Mouse (Mus musculus) gastrocnemius, adult 2 months (tissue): ENCODE results near the gene Fam241b. TPM values are rescaled to one million over a fixed set of nuclear protein-coding genes. Genes with fewer than 3 reads are reported as not detected.

Experiments
- DNase-seq: peaks from one replicate; pipeline ENCODE4 v3.0.0; 2022
- H3K27ac ChIP-seq: fragments of 200-600 bp; 2 replicates; pipeline ENCODE4 v1.8.1; 2022; ENCODE audit warnings: mild to moderate bottlenecking
- H3K4me3 ChIP-seq: fragments of 200-600 bp; 2 replicates; pipeline ENCODE4 v1.8.1; 2022; ENCODE audit warnings: mild to moderate bottlenecking, moderate library complexity
- CTCF ChIP-seq: fragments of 200-600 bp; IDR thresholded peaks from 2 replicates; pipeline ENCODE4 v1.8.1; 2022; ENCODE audit warnings: antibody characterized with exemption, mild to moderate bottlenecking, moderate library complexity
- intact Hi-C: fragments of 180-260 bp; cut with DNase I; formaldehyde crosslinking; loops from one replicate; pipeline ENCODE4 v1.15.1; 2025
- total RNA-seq, 2 experiments: library from RNA; stranded (reverse); gene quantifications; 2 replicates each; pipeline ENCODE4 v1.2.3; 2021

Fam241b gene
- total RNA-seq, 2 experiments from 2014 or later, result 0.99 to 1.2 TPM

- no peak overlapping the region for H3K27ac ChIP-seq
- H3K4me3 ChIP-seq, result no peak overlapping the region
- no peak for TF ChIP-seq CTCF
- intact Hi-C loops, result no loop called here
- no peak for DNase-seq
Observed at GRCm38 (mm10) chr10:62172841-62173553, 29.3 kb upstream of the Fam241b start.

DNA sequence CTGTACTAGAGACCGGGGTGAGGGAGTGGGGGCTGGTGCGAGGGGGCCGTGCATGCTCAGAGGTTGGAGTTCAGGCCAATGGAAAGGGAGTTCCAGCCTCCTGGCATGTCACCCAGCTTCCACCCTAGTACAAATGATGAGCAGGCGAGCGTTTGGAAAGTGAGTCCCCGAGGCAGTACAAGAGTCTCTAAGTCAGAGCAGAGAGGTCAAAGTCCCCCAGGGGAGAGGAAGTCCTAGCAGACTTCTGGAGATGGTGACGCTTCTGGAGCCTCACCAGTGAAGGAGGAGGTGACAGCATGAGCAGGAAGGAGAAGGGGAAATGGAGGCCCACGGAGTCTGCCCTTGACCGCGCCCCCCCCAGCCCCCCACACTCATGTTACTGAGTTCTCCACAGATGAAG, 18.7 kb upstream of the Fam241b start:
- intact Hi-C loops, result no loop called here
- Histone ChIP-seq H3K4me3 (no peak overlapping the region), H3K27ac (no peak overlapping the region)
- DNase-seq, result no peak
- TF ChIP-seq CTCF, result no peak

GRCm38 (mm10) chr10:62149929-62150328, 6.2 kb upstream of the Fam241b start:
- intact Hi-C loops, result no loop called here
- no peak for DNase-seq
- H3K27ac ChIP-seq, result no peak overlapping the region
- H3K4me3 ChIP-seq, result no peak overlapping the region
- no peak for TF ChIP-seq CTCF

DNA sequence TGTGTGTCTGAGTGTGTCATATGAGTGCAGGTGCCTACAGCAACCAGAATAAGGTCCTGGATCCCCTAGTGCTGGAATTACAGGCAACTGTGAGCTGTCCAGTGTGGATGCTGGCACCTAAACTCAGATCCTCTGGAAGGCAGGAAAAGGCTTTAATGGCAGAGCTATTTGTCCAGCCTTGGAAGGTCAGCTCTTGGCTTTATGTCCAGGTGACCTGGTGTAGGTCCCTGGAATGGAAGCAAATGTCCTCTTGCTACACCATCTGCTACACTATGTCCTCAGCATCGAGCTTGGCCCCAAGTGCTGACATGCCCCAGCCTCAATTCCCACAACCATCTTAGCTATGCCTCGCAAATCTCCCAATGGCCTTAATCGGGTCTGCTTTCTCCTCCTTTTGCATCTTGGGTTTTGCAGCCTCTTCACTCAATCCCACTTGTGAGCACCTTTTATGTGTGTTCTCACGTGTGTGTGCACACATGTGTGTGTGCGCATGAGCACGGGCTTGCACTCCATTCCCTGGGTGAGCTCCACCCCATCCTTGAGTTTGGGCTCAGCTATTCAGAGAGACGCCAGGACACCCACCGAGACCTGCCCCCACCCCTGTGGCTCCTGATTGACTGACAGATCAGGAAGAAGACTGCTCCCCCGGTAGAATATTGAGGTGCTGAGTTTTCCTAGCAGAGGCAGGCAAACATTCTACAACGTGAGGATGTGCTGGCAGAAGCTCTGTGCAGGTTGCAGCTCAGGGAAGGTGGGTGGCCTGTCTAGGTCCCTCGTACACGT, 3.9 kb upstream of the Fam241b start:
- intact Hi-C loops, result no loop called here
- no peak for DNase-seq
- Histone ChIP-seq H3K4me3 (no peak overlapping the region), H3K27ac (no peak overlapping the region)
- no peak for TF ChIP-seq CTCF

GRCm38 (mm10) chr10:62145957-62146356, 2.2 kb upstream of the Fam241b start:
- Histone ChIP-seq H3K27ac (no peak overlapping the region), H3K4me3 (no peak overlapping the region)
- TF ChIP-seq CTCF, result no peak
- intact Hi-C loops, result no loop called here
- no peak for DNase-seq

GRCm38 (mm10) chr10:62138040-62138439, 5.7 kb downstream of the Fam241b start:
- intact Hi-C loops, result no loop called here
- Histone ChIP-seq H3K4me3 (no peak overlapping the region), H3K27ac (no peak overlapping the region)
- TF ChIP-seq CTCF, result no peak
- no peak for DNase-seq

DNA sequence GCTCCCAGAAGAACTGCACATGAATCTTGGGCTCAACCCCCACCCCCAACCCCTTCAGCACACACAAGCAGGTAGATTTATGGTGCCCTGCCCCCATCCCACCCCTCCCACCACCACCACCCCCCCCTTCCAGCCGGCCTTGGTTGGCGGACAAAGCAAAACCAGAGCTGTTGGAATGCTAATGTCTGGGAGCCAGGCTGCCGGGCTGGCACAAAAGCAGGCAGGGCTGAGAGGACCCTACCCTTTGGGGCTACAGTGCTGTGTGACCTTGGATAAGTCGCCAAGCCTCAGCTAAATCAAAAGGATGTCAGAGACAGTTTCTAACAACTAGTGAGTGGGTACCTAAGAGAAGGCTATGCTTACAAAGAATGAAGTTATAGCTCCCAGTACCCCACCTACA, 6.6 kb downstream of the Fam241b start:
- Histone ChIP-seq H3K4me3 (no peak overlapping the region), H3K27ac (no peak overlapping the region)
- TF ChIP-seq CTCF, result no peak
- no peak for DNase-seq
- intact Hi-C loops, result no loop called here

- H3K27ac ChIP-seq, result no peak overlapping the region
- no peak for DNase-seq
- intact Hi-C loops, result no loop called here
- TF ChIP-seq CTCF, result no peak
- H3K4me3 ChIP-seq, result no peak overlapping the region
Observed at GRCm38 (mm10) chr10:62135696-62136470, 7.8 kb downstream of the Fam241b start.

DNA sequence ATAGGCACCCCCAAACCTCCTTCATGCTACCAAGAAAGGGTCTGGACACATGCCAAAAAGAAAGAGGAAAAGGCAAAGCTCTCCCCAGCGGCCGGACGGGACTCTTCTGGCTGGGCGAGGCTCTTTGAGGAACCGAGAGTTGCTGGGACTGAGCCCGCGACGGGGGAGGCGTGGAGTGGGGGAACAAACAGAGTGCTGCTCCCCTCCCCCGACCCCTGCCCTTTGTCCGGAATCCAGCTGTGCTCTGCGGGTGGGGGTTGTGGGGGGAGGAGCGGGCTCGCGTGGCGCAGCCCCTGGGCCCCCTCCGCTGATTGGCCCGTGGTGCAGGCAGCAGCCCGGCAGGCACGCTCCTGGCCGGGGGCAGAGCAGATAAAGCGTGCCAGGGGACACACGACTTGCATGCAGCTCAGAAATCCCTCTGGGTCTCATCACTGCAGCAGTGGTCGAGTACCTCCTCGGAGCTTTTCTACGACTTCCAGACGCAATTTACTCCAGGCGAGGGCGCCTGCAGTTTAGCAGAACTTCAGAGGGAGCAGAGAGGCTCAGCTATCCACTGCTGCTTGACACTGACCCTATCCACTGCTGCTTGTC, 10.9 kb downstream of the Fam241b start, which contains the start of gene Neurog3:
Gene Neurog3 (plus strand): TSS at position 400 of the 591 bp plus-strand sequence.
- intact Hi-C loops, result no loop called here
- peak within 1 kb of the TSS; percentile 19; the same call in 1 of the 2 replicates for H3K4me3 ChIP-seq

DNA sequence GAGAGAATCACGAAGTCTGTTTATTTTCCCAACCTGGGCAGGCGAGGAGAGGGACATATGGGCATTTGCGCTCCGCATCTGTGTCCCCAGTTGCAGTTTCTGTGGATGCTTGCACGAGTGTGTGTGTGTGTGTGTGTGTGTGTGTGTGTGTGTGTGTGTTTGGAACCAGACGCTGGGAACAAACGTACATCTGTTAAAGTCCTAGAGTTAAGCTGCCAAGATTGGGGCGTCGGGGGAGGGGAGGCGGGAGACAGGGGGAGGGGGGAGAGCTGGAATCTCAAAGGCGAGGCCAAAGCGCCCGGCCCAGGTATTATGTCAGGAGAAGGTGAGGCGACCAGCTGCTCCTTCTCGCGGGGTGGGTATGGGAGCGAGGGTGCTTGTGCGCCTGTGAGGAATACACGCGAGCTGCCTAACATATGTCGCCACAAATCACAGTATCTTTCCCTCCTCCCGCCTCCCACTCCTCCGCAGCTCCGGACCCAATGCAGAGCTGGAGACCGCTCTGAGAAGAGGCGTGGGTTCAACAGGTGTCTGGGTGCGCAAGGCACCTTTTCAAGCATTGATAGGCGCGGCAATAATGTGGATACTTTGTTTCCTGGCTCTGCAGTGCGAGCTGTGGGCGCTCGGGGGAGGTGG, 15.3 kb downstream of the Fam241b start:
- no peak for TF ChIP-seq CTCF
- Histone ChIP-seq H3K27ac (no peak overlapping the region), H3K4me3 (peak overlapping the region; percentile 53; the same call in 1 of the 2 replicates)
- no peak for DNase-seq
- intact Hi-C loops, result no loop called here

More for the DNA sequence above, 10.9 kb downstream of the Fam241b start, which contains the start of gene Neurog3:
- TF ChIP-seq CTCF, result no peak
- DNase-seq, result peak; percentile 22
- no peak within 1 kb of the TSS for H3K27ac ChIP-seq

- Histone ChIP-seq H3K4me3 (peak overlapping the region; percentile 53), H3K27ac (no peak overlapping the region; the same call in 1 of the 2 replicates)
- intact Hi-C loops, result no loop called here
- no peak for TF ChIP-seq CTCF
- peak; percentile 41 for DNase-seq
Observed at GRCm38 (mm10) chr10:62127711-62128231, 15.9 kb downstream of the Fam241b start.

GRCm38 (mm10) chr10:62127137-62127536, 16.6 kb downstream of the Fam241b start:
- no peak overlapping the region for H3K4me3 ChIP-seq
- no peak for DNase-seq
- peak; percentile 55 for TF ChIP-seq CTCF
- intact Hi-C loops, result no loop called here
- no peak overlapping the region for H3K27ac ChIP-seq
